Mouse (Mus musculus): ENCODE results near the gene Lrrn4.

The Lrrn4 gene

DNA sequence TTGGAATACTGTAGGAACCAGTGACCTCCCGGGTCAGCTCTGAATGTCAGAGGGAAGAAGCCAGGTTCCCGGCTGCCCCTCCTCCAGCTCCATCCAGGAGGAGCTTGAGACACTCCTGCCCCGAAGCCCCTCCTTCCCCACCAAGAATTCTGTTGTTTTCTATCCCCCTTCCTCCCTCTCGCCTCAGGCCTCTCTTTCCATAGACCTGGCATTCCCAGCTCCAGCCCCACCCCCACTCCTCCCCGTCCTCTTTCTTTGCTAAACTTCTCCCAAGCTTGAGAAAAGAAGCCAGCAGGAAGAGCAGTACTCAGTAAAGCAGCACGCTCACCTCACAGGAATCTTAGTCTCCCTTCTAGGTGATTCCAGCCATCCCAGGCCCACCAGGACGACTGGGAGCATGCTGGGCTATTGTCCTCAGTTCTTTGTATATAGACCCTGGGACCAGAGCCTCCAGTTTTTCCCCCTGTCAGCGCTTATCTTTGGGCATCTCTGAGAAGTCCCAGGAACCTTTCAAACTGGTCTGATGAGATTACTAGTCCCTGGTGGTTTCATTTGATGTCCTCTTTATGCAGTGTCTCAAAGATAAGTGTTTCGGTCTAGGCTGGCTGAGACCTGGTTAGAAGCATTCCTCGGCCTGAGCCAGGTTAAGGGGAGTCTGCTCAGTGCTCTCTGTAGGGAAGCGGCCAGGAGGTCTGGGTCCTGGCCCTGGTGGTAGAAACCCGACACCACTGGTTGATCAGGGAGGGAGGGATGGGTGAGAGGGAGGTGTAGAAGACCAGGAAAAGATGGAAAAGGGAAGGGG lies at the start of gene Lrrn4:
Lrrn4 (minus strand) TSS at position 48 of the 802 bp plus-strand sequence.
- no peak for DNase-seq (ENCODE audit: inconsistent ontology term)

DNA sequence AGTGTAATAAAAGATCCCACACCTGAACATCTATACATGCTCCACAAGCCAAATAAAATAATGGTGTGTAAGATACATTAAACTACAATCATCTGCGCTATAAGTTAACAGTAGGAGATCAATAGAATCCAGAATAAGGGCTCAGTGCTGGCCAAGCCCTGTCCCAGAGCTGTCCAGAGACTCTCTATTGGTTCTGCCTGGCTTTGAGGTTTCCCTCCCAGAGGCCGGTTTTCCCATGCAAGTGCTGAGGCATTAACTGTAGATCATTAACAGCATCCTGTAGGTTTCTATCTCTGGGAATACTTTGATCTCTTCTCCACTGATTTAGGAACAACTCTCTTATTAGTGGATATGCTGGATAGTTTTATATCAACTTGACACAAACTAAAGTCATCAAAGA lies 48.3 kb upstream of the Lrrn4 start:
- DNase-seq (ENCODE audit: inconsistent ontology term): no peak

DNA sequence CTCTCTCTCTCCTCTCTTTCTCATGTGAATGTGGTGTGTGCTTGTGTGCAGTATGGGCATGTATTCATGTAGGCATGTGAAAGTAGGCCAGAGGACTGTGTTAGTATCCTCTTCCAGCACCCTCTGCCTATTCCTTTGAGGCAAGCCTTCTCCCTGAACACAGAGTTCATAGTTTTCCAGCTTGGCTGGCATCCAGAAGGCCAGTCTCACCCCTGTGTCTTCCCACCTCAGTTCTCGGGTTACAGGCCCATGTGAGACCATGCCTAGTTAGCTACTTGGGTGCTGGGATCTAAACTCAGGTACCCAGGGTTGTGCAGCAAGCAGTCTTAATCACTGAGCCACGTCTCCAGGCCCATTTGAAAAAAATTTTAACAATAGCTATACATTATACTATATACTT lies 47.2 kb upstream of the Lrrn4 start:
- DNase-seq (ENCODE audit: inconsistent ontology term): no peak

DNA sequence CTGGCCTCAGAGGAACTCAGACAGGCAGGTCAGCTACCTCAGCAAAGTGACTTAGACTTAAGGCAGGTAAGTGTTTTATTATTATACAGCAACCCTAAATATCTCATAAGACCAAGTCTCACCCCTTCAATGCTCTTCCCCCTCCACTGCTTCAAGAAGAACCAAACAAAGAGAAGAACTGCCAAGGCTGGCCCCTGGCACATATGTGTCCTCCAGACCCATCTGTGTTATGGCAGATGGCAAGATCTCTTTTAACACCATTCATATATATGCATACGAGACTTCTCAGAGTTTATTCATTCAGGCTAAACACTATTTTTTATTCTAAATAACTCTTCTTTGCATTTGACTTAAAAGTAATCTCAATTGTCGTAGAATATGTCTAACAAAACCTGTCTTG lies 46.6 kb upstream of the Lrrn4 start:
- DNase-seq (ENCODE audit: inconsistent ontology term): no peak

DNA sequence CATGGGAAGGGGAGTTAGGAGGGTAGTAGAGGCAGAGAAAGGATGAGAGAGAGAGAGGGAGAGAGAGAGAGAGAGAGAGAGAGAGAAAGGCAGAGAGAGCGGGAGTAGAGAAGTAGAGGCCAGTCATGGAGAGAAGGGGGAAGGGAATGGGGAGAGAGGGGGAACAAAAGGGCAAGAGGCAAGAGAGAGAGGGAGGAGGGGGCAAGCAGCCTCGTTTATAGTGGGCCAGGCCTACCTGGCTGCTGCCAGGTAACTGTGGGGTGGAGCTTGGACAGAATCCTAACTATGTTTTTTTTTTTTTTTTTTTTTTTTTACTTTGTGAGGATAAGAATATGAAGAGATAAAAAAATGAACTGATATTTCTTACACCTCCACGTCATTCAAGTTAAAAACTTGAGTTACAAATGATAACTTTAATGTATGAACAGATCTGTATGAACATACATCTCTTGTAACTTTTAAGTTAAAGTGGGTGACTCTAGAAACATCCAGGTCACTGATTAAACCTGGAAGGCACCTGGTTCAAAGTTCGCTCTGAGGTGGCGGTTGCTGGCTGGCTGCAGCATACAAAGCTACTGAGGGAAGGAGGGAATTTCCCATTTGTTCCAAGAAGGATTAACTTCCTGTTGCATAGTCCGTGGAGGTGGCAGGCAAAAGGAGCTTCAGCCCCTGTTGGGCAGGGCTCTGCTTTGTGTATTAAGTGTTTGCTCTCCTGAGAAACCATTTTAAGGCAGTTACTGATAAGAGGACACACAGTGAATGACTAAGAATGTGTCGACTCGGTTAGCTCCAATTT lies 42.8 kb upstream of the Lrrn4 start:
- no peak for DNase-seq (ENCODE audit: inconsistent ontology term)

DNA sequence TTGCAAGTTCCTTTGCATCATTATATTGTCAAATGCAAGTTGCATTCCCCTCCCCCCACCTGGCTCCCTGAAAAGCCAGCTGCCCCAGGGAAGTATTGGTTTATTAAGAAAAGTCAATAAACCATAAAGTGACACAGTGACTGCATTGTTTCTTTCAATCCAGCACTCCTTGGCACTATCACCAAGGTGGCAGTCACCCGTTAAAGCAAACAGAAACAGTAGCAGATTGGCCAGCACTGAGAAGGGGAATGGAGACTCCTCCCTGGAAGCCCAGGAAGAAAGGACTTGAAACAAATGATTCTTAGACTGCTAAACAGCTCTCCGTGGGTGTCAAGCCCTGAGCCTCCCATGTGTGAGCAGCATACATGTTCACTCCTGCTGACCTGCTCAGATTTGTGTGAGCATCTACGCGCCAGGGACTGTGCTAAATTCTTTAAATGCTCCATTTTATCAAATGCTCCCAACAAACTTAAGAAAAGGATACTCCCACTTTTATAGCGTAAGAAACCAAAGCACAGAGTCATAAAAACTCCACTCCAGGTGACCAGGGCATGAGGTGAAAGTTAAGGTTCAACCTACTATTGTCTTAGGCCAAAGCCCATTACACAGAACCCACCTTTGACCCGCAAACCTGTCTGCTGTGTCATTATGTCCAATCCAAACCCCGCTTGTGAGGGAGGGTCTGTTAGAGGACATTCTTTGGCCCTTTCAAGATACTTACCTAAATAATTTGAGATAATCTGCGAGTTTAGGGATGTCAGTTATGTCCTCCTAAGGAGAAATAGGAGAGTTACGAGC lies 41.6 kb upstream of the Lrrn4 start:
- no peak for DNase-seq (ENCODE audit: inconsistent ontology term)

DNA sequence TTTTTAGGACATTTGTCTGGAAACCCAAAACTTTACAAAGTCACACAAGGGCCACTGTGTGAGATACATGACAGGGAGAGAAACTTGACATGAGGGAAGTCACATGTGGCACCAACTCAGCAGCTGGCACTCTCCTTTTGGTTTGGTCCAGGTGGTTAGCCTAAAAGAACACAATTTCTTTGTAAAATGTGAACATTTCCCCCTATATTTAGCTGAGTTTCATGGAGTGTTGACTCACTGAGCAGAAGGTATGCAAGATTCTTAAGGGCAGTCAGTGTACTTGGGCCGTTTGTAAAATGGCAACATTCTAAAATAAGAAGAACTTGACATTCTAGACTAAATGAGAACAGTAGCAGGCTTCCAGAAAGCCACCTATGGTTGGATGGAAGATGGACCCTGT lies 34.1 kb upstream of the Lrrn4 start:
- DNase-seq (ENCODE audit: inconsistent ontology term): no peak

DNA sequence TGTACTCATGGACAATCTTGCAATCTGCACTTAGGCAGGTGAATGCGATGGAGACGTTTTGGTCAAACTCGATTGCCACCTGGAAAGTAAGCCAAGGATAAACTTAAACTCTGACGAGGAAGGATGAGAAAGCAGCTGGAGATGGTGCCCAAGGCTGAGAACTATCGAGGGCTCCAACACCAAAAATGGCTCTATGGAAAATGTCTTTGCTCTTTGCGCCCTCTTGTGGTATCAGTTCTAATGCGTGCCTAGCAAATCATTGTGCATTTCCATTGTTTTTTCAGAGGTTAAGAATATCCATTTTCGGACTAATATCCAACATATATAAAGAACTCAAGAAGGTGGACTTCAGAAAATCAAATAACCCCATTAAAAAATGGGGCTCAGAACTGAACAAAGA lies 26.1 kb upstream of the Lrrn4 start:
- peak; percentile 35 for DNase-seq (ENCODE audit: inconsistent ontology term)

DNA sequence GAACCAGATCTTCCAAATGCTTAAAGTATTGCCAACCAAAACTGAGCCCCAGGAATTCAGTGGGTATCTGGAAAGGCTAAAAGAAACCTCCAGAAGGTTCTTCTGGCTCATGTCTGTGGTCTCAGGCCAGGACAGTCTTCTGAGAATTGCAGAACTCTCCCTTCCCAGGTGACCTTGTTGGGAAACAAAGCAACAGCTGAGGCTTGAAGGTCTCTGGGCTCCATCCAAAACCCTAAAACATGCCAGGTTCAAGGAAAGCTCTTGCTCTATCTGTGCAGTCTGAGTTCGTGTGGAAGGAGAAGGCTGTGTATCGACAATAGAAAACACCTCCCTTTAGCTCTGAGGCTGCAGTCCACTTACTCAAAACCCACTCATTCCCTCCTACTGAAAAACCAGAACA lies 24.3 kb upstream of the Lrrn4 start:
- no peak for DNase-seq (ENCODE audit: inconsistent ontology term)

DNA sequence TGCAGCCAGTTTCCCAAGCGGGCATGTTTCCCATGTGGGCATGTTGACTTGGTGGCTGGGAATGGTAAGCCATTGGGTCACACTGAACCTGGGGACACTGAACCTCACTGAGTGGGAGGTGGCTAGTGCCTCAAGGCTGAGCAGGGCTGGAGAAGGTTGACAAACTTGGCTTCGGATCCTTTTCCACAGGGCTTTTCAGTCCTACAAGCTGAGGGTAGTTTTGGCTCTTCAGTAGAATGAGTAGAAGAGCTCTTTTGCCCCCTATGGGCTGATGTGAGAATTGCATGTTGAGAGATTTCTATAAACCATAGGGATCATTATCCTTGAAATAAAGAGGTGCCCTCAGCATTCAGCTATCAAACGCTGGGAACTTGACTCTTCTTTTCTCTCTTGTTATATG lies 22.8 kb upstream of the Lrrn4 start:
- peak; percentile 48 for DNase-seq (ENCODE audit: inconsistent ontology term)

DNA sequence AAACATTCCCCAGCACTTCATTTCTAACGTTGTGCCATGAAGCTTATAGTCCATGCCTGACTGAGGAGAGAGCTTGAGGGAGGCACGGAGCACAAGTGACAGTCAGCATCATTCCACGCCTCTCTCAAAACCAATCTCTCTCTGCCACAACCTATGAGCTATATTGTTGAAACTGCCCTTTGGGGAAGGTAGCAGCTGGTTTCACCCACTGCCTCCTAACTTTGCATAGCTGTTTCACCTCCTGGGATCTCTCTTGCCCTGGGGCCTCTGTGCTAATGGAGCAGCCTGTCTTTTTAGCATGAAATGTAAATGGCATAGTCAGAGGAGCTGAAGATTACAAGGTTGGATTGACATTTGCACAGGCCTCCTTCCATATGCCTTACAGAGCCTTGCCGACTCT lies 21.4 kb upstream of the Lrrn4 start:
- DNase-seq (ENCODE audit: inconsistent ontology term): no peak

DNA sequence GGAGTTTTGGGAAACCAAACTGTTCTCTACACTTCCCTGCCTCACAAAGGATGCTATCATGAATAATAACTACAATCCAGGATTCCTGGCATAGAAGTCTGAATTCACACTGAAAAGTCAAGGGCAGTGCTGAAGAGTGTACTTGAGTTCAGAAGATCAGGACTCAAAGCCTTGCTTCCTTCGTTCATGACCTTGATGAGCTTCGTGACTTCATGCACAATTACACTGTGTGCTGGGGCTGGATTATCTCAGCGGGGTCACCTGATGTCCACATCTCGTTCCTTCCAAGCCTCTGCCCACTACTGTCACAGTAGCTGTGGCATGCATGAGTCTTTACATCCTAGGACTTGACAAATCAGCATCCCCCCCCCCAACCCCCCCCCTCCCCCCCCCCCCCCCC lies 20.9 kb upstream of the Lrrn4 start:
- no peak for DNase-seq (ENCODE audit: inconsistent ontology term)

DNA sequence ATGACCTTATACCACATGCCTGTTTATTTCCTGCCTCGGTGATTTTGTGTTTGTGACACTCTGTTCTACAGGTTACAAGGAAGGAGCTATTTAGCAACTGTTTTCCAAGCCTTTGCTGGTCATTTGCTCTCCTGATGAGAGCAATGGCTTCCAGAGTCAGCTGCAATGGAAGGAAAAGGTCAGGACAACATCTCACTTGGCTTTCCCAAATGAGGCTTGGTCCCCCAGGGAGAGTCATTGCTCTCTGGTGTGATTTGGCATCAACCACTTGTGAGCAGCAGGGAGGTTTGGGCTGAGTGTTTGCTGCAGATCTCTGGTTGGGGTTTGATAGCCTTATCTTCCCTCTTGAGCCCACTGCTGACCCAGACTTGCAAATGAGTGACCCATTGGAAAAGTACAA lies 19.9 kb upstream of the Lrrn4 start:
- no peak for DNase-seq (ENCODE audit: inconsistent ontology term)

DNA sequence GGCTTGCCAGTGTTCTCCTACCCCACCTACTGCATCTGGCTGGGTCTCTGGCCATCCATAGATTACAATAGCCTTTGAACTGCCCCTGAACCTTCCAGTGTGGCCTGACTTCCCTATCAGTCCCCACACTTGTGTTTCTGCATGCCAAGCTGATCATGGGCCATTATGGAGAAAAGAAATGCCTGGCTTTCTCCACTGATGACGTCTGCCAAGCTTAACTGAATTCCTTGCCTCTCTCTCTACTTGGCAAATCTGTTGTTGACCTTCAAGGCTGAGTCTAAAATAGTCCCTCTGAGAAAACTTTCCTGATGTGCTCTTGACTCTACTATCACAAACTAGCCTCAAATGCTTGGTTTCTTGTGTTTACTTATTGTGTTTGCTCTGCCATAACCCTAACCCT lies 17.5 kb upstream of the Lrrn4 start:
- DNase-seq (ENCODE audit: inconsistent ontology term): no peak

DNA sequence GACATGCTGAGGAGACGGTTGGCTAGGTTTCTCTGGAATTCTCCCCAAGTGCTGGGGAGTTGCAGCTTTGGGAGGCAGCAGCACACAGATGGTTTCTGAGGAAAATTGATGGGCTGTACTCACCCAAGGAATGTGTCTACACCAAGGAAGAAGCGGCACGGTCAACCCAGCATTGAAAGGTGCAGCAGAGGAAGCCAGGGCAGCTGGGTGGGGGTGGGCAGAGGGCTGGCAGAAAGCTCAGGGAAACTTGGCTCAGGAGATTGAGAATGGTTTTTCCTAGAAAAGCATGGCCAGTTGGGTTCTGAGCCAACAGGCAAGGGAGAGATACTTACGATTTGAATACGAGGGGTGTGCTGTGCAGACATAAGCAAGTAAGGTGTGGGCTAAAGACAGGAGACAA lies 13.1 kb upstream of the Lrrn4 start:
- DNase-seq (ENCODE audit: inconsistent ontology term): no peak

DNA sequence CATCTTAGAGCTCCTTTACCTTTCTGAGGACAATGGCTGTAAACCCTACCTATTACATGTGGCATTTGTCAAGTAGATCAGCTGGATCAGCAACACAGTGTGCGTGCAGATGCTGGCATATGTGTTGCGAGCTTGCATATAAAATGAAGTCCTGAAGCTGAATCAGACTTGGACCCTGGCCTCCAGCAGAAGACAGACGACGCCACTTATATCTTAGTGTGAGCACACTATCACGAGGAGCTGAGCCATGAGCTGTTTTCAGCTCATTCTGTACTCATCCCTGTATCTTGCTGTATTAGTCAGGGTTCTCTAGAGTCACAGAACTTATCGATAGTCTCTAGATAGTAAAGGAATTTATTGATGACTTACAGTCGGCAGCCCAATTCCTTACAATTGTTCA lies 4.6 kb upstream of the Lrrn4 start:
- no peak for DNase-seq (ENCODE audit: inconsistent ontology term)

DNA sequence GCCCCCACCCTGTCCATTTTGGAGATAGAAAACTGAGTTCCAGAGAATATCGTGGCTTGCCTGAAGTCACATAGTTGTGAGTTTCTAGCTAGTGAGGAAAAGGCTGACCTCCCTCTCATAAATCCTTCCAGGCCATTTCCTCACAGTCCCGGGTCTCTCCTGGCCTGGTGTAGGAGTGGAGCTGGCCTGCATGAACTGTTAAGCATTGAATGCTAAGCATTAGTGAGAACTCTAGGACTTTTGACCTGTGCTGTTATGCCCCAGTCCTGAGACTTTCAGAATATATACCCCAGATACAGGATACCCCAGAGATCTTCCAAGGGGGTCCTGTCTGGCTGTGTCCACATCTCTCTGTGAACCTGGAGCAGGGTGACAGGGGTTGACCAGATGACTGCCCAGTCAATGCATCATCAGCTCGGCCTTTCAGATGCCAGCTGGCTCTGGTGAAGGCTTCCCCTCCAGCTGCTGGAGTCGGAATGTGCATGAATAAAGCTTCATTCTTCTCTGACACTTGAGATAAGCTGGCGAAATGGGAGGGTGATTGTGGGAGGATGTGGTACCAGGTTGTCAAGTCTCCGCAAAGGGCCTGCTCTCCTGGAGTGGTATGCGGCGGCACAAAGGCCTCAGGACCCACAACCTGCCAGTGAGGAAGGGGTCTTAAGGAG lies 3.7 kb upstream of the Lrrn4 start:
- no peak for DNase-seq (ENCODE audit: inconsistent ontology term)

DNA sequence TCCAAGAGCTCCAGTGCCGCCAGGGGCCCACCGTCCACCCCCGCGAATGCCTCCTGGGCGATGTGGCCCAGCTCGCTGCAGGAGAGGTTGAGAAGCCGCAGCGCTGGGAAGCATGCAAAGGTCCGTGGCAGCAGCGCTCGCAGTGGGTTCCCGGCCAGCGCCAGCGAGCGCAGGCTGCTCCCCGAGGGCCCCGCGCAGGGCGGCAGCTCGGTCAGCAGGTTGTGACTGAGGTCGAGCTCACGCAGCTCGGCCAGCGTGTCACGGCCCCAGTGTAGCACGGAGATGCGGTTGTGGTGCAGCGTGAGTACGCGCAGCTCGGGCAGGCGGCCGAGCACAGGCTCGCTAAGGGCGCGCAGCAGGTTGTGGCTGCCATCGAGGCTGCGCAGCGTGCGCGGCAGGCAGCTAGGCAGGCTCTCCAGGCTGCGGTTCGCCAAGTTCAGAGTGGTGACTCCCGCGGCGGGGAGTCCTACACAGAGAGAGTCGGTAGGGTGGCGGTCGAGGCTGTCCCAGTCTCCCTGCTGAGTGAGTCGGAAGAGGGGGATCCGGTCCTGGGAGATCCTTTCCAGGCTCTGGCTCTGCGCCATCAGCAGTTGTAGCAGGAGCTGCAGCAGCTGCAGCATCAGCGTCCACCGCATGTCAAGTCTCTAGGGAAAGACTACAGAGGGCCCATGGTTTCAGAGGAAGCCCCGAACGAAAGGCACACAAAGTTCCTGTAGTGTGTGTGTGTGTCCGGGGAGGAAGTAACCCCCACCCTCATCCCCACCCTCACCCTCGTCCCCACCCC lies 1.2 kb downstream of the Lrrn4 start:
- DNase-seq (ENCODE audit: inconsistent ontology term): peak; percentile 51

DNA sequence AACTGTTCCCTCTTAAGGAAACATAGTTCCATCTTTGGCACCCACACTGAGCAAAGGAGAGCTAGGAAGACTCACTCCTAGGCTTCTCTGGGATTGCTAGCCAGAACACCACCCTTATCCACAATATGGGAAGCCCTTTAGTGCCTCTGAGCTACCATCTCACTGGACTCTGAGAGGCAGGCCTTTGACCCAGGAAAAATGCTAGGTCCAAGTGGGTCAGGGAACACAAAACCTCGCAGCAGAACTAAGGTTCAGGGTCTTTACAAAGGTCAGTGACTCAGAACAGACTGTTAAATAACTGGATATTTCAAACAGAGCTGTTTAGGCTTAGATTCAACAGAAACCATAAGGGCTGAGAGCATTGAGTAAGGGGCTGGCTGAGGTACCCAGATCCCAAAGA lies 3.7 kb downstream of the Lrrn4 start:
- DNase-seq (ENCODE audit: inconsistent ontology term): no peak

DNA sequence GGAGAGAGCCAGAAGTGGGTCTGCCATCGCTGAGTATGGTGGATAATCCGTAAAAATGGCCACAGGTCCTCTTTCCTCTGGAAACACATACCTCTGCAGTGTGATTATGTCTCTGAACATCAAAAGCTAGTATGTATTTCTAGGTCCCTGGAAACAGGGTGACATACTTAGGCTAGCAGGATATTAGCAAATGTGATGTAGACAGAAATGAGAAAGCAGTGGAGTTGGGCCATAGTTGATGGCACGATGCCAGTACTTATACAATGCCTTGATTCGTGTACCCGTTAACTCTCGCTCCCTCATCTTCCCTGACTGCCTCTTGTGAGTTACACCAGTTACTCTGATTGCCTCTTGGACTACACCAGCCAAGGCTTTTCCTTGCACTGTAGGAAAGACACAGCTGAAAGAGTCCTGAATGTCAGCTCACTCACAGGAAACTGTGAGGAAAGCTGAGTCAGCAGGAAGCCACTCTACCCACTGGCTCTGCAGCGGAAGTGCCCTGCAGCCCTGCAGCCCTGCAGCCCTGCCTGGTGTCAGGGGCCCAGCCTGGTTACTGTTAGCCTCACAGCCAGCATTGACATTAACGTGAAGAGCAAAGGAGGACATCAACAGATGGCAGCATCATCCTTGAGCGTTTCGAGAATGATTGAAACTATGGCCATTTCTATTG lies 6.9 kb downstream of the Lrrn4 start:
- DNase-seq (ENCODE audit: inconsistent ontology term): no peak

DNA sequence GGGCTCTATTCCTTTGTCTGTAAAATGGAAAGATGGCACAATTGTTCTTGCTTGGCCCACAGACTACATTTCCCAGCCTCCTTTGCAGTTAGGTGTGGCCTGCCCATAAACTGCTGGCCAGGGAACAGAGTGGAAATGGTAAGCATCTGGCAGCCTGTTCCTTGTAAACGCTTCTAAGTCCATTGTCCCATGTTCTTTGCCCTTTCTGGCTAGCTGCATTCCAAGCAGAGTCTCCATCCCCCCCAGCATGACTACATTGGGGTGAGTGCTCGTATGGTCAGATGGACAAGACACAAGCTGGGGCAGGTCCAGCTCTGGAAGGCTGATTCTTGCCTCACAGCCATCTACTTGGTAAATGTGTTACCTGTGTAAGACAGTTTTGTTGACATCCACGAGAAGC lies 9.0 kb downstream of the Lrrn4 start:
- DNase-seq (ENCODE audit: inconsistent ontology term): no peak
